Mouse (Mus musculus) frontal cortex, postnatal 25 days (tissue): ENCODE measurements around the gene Tcap.
A peak's percentile ranks its signal among the peaks of the same experiment; 100 is the strongest.

Experiments
- DNase-seq, 2 experiments: peaks; one replicate each; pipeline ENCODE4 v3.0.0; 2022; ENCODE audit warnings: low spot score in 2 of 2

Tcap gene

GRCm38 (mm10) chr11:98355732-98356299 is 27.8 kb upstream of the Tcap start:
- peak in 1 of 2 experiments; percentile 55 for DNase-seq

GRCm38 (mm10) chr11:98356625-98357394 is 26.8 kb upstream of the Tcap start:
- DNase-seq = no peak

- no peak for DNase-seq
Observed at GRCm38 (mm10) chr11:98357396-98358160, 26.0 kb upstream of the Tcap start.

GRCm38 (mm10) chr11:98358161-98359083 is 25.2 kb upstream of the Tcap start, which contains the start of gene Stard3:
Gene Stard3 (plus strand): TSS chr11:98358368.
- DNase-seq = peak in 1 of 2 experiments; percentile 68

GRCm38 (mm10) chr11:98360866-98361521 is 22.6 kb upstream of the Tcap start:
- DNase-seq = no peak

GRCm38 (mm10) chr11:98363817-98364216 is 19.8 kb upstream of the Tcap start:
- DNase-seq = no peak

- no peak for DNase-seq
Observed at GRCm38 (mm10) chr11:98364410-98364809, 19.2 kb upstream of the Tcap start.

- DNase-seq = no peak
Observed at GRCm38 (mm10) chr11:98366290-98366689, 17.3 kb upstream of the Tcap start.

GRCm38 (mm10) chr11:98367171-98367862 is 16.3 kb upstream of the Tcap start:
- DNase-seq = no peak

GRCm38 (mm10) chr11:98367863-98368186 is 15.8 kb upstream of the Tcap start:
- DNase-seq = no peak

GRCm38 (mm10) chr11:98369337-98369736 is 14.3 kb upstream of the Tcap start:
- DNase-seq = no peak

- no peak for DNase-seq
Observed at GRCm38 (mm10) chr11:98370588-98370987, 13.0 kb upstream of the Tcap start.

GRCm38 (mm10) chr11:98371556-98372240 is 11.9 kb upstream of the Tcap start:
- no peak for DNase-seq

- DNase-seq = peak in 1 of 2 experiments; percentile 62
Observed at GRCm38 (mm10) chr11:98372406-98372805, 11.2 kb upstream of the Tcap start.

- DNase-seq = no peak
Observed at GRCm38 (mm10) chr11:98373244-98373643, 10.4 kb upstream of the Tcap start.

GRCm38 (mm10) chr11:98374266-98374665 is 9.3 kb upstream of the Tcap start:
- no peak for DNase-seq

- no peak for DNase-seq
Observed at GRCm38 (mm10) chr11:98376756-98377155, 6.9 kb upstream of the Tcap start.

- no peak for DNase-seq
Observed at GRCm38 (mm10) chr11:98377787-98378186, 5.8 kb upstream of the Tcap start.

- no peak for DNase-seq
Observed at GRCm38 (mm10) chr11:98379379-98379778, 4.2 kb upstream of the Tcap start.

- no peak for DNase-seq
Observed at GRCm38 (mm10) chr11:98380106-98380505, 3.5 kb upstream of the Tcap start.
